Mouse (Mus musculus): Measurements from ENCODE around the gene Bcl2l2. TPM values are rescaled to one million over a fixed set of nuclear protein-coding genes. Genes with fewer than 3 reads are reported as not detected.

The Bcl2l2 gene
- polyA plus RNA-seq, 1 experiment from 2014 or later, result 4.3 TPM

DNA sequence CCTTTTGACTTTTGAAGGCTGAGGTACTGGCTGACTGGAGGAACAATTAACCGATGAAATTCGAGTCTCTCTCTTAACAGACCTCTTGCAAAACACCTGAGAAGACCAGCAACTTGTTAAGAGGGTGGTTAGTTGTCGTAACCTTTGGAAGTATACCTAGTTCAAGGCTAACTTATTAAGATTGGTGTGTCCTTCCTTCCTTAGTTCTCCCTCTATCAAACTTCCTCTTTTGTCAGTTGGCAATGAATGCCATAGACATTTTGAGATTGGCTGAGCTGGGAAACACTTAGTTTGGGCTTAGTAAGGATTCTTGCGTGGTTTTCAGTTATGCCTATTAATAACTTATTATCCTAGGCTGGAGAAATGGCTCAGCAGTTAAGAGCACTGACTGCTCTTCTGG is 15.2 kb upstream of the Bcl2l2 start:
- Histone ChIP-seq H3K27ac (replicated peaks) (no peak overlapping the region), H3K27me3 (no peaks in the 10 kb centered on the region), H3K9ac (no peak overlapping the region), H3K4me3 (no peak overlapping the region), H3K4me1 (replicated peaks) (peaks cover 9% of the 10 kb centered on the region), H3K9me3 (no peaks in the 10 kb centered on the region), H3K36me3 (no peaks in the 10 kb centered on the region; the same call in 1 of the 2 replicates), H3K4me2 (no peak overlapping the region)
- WGBS, result 88% methylated on average over 4 of the region's 4 CpGs
- ATAC-seq (ENCODE audit: low FRiP score, low read depth), result no peak

DNA sequence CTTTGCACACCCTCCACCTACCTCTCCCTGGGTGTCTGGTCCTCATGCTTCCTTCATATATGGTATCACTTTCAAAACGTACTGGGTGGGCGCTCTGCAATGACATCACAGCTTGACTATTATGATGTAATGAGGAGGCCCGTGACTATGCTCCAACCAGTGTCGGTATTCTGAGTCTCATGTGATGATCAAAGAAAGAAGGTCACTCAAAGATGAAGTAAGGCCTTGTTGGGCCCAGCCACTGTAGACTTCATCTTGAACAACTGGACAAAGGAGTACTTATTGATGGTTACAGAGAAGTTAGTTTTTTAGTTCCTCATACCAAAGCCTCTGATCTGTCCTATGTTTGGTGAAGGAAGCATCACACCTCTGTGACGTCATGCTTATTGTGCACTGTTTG is 12.3 kb upstream of the Bcl2l2 start, which contains the start of gene Homez:
Gene Homez, minus strand, starts transcription at position 101 of the 400 bp plus-strand sequence.
- no peaks in the 10 kb centered on the region for H3K9me3 ChIP-seq
- no peak within 1 kb of the TSS for H3K4me3 ChIP-seq
- peaks cover 11% of the 10 kb centered on the region for H3K4me1 ChIP-seq (replicated peaks)
- WGBS, result 91% methylated on average over 5 of the region's 5 CpGs
- no peak for ATAC-seq (ENCODE audit: low FRiP score, low read depth)
- H3K27me3 ChIP-seq, result no peaks in the 10 kb centered on the region
- no peak within 1 kb of the TSS for H3K27ac ChIP-seq (replicated peaks)
- no peak within 1 kb of the TSS for H3K9ac ChIP-seq
- no peaks in the 10 kb centered on the region; the same call in 1 of the 2 replicates for H3K36me3 ChIP-seq
- H3K4me2 ChIP-seq, result no peak within 1 kb of the TSS

DNA sequence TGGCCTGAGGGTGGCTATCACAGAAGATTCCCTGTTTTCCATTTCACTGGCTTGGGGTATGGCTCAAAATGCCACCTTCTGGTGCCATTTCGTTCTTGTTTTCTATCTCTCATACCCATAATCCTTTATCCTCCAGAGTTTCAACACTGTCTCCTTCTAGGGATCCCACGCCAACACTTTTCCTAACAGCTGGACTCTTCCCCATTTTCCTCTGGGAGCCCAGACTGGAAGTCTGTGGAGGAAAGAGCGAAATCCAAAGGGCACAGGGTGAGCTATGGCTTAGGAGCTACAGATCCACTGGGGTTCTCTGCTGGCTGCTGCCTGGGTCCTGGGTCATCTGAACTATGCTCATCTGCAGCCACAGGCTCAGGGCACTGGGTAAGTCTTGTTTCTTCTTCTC is 9.0 kb upstream of the Bcl2l2 start:
- H3K9ac ChIP-seq, result no peak overlapping the region
- no peak overlapping the region for H3K4me2 ChIP-seq
- H3K9me3 ChIP-seq, result no peaks in the 10 kb centered on the region
- no peaks in the 10 kb centered on the region for H3K27me3 ChIP-seq
- no peak for ATAC-seq (ENCODE audit: low FRiP score, low read depth)
- no peak overlapping the region for H3K4me3 ChIP-seq
- 90% methylated on average over 3 of the region's 3 CpGs for WGBS
- peaks cover 20% of the 10 kb centered on the region for H3K4me1 ChIP-seq (replicated peaks)
- H3K27ac ChIP-seq (replicated peaks), result no peak overlapping the region
- H3K36me3 ChIP-seq, result no peaks in the 10 kb centered on the region; the same call in 1 of the 2 replicates

DNA sequence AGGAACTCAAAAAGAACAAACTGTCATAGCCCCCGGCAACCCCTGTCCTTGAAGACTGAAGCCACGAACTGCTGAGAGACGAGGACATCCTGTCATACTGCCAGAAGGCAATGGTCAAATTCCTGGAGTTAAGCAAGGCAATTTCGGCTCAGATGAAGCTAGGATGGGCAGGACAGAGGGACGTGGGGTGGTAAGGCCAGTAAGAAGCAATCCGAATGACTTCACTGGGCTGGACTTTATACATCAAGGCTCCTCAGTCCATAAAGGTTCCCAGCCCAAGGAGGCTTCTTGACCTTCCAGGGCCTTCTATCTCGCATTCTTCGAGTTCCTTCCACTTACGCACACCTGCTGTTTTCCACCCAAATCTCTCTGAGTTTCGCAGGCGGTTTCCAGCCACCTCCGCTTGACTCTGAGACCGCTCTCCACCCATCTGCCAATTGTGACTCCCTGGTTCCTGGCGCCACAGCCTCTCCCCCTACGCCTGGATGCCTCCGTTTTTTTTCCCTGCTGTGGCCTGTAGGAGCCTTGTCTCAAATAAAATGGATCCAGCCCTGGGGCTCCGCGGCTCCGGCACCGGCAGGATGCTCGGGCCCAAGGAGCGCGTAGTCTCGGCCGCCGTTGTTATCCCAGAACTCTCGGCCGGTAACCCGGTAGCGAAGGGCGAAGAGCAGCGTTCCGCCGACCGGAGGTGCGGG is 7.2 kb upstream of the Bcl2l2 start:
- Histone ChIP-seq H3K4me3 (peak overlapping the region; percentile 81), H3K27ac (replicated peaks) (peak overlapping the region; percentile 97), H3K36me3 (no peaks in the 10 kb centered on the region; the same call in 1 of the 2 replicates), H3K4me1 (replicated peaks) (peaks cover 20% of the 10 kb centered on the region), H3K4me2 (peak overlapping the region; percentile 97), H3K9me3 (no peaks in the 10 kb centered on the region), H3K9ac (peak overlapping the region; percentile 96), H3K27me3 (no peaks in the 10 kb centered on the region)
- peak; percentile 62 for ATAC-seq (ENCODE audit: low FRiP score, low read depth)
- WGBS, result 3% methylated on average over 36 of the region's 36 CpGs

DNA sequence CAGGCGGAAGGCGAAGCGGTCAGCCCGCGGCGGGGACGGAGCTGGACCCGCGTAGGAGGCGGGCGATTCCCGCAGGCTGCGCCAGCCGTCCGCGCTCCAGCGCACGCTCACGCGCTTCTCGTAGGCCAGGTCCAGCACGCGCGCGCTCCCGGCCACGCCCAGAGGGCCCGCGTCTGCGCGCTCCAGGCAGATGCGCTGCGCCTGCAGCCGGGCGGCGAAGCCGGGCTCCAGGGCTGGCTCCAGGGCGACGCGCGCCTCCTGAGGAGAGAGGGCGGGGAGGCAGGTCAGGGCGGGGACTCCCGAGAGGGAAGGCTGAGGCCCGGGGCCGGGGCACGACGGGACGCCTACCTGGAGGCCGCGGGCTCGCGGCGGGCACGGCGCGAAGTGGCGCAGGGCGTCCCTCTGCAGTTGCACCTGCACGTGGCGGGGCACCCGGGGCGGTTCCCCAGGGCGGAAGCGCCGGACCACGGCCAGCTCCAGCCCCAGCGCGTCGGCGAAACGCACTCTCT is 6.6 kb upstream of the Bcl2l2 start:
- Histone ChIP-seq H3K4me3 (peak overlapping the region; percentile 81), H3K9me3 (no peaks in the 10 kb centered on the region), H3K4me1 (replicated peaks) (peaks cover 20% of the 10 kb centered on the region), H3K36me3 (no peaks in the 10 kb centered on the region), H3K27me3 (no peaks in the 10 kb centered on the region), H3K4me2 (peak overlapping the region; percentile 97), H3K27ac (replicated peaks) (peak overlapping the region; percentile 97), H3K9ac (peak overlapping the region; percentile 96)
- WGBS, result under 1% methylated on average over 47 of the region's 72 CpGs
- peak; percentile 92 for ATAC-seq (ENCODE audit: low FRiP score, low read depth)

DNA sequence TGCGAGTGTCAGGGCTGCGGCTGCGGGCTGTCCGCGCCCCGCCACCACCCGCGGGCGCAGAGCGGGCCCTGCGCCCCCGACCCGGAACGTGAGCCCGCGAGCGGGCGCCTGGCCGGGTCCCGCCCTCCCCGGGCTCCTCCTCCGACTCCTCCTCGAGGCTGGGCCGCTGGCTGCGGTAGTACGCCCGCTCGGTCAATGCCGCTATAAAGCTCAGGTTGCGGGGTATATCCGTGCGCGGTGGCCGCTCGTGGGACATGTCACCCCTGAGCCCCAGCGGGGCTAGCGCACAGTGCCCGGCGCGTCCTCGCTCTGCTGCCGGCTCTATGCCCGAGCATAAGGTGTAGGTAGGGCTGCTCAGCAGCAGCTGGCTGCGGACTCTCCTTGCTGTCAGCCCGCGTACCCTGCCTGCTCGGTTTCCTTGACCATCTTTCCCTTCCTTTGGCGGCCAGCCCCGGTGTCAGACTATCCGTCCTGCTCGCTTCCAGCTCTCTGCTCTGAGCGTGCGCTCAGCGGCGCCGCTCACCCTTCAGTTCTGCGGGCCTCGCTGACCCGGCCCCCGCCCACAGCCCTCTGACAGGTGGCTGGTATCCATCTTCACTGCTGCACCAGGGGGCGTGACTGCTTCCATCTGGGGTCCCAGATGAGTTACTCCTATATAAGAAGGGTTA is 6.0 kb upstream of the Bcl2l2 start, which contains the start of gene Ppp1r3e:
Gene Ppp1r3e, minus strand, starts transcription at position 503 of the 668 bp plus-strand sequence.
- Histone ChIP-seq H3K27me3 (no peaks in the 10 kb centered on the region), H3K4me1 (replicated peaks) (peaks cover 20% of the 10 kb centered on the region), H3K9ac (peak within 1 kb of the TSS; percentile 96), H3K4me2 (peak within 1 kb of the TSS; percentile 97), H3K27ac (replicated peaks) (peak within 1 kb of the TSS; percentile 97), H3K9me3 (no peaks in the 10 kb centered on the region), H3K4me3 (peak within 1 kb of the TSS; percentile 81), H3K36me3 (no peaks in the 10 kb centered on the region)
- under 1% methylated on average over 47 of the region's 61 CpGs for WGBS
- ATAC-seq (ENCODE audit: low FRiP score, low read depth), result peak; percentile 85

DNA sequence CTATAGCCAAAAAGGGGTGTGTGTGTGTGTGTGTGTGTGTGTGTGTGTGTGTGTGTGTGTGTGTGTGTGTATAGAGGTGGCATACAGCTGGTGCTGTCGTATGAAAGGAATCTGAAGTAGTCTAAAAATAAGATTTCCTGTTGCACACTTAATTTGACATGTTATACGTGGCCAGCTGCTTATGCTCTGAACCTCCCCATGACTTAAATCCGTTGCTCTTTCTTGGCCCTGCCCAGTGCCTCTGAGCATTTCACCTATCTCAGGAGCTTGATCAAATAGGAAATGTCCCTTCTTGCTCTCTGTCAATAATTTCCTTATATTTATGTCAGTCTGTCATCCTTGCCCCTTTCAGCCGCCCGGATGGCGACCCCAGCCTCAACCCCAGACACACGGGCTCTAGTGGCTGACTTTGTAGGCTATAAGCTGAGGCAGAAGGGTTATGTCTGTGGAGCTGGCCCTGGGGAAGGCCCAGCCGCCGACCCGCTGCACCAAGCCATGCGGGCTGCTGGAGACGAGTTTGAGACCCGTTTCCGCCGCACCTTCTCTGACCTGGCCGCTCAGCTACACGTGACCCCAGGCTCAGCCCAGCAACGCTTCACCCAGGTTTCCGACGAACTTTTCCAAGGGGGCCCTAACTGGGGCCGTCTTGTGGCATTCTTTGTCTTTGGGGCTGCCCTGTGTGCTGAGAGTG is 990 bp downstream of the Bcl2l2 start:
- H3K4me3 ChIP-seq, result peak overlapping the region; percentile 57
- peaks cover 30% of the 10 kb centered on the region for H3K4me1 ChIP-seq (replicated peaks)
- peak overlapping the region; percentile 79 for H3K27ac ChIP-seq (replicated peaks)
- H3K27me3 ChIP-seq, result no peaks in the 10 kb centered on the region
- peak overlapping the region; percentile 73 for H3K9ac ChIP-seq
- WGBS, result 32% methylated on average over 21 of the region's 21 CpGs
- no peaks in the 10 kb centered on the region for H3K9me3 ChIP-seq
- H3K36me3 ChIP-seq, result 0 out of 2 replicates have a peak, but pooled peaks cover 5% of the 10 kb centered on the region
- 0 out of 2 replicates have a peak, but pooled peaks have one; percentile 1 for ATAC-seq (ENCODE audit: low FRiP score, low read depth)
- H3K4me2 ChIP-seq, result peak overlapping the region; percentile 63

DNA sequence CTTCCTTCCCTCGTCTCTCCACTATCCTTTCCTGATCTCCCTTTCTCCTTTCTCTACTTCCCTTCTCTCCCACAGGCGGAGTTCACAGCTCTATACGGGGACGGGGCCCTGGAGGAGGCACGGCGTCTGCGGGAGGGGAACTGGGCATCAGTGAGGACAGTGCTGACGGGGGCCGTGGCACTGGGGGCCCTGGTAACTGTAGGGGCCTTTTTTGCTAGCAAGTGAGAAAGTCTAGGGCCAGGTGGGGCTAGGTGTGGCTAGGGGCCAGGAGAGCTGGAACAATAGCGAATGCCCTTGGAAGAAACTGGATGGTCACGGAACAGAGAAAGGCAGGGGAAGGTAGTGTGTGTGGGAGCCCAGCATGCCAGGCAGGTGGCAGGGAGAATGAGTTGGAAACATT is 2.1 kb downstream of the Bcl2l2 start:
- H3K4me3 ChIP-seq, result 0 out of 2 replicates have a peak overlapping the region, but pooled peaks have one; percentile 57
- H3K36me3 ChIP-seq, result 0 out of 2 replicates have a peak, but pooled peaks cover 5% of the 10 kb centered on the region
- peak overlapping the region; percentile 73 for H3K9ac ChIP-seq
- WGBS, result 89% methylated on average over 11 of the region's 11 CpGs
- no peaks in the 10 kb centered on the region for H3K27me3 ChIP-seq
- H3K27ac ChIP-seq (replicated peaks), result no peak overlapping the region
- peaks cover 30% of the 10 kb centered on the region for H3K4me1 ChIP-seq (replicated peaks)
- H3K4me2 ChIP-seq, result peak overlapping the region; percentile 63; the same call in 1 of the 2 replicates
- no peak for ATAC-seq (ENCODE audit: low FRiP score, low read depth)
- H3K9me3 ChIP-seq, result no peaks in the 10 kb centered on the region

DNA sequence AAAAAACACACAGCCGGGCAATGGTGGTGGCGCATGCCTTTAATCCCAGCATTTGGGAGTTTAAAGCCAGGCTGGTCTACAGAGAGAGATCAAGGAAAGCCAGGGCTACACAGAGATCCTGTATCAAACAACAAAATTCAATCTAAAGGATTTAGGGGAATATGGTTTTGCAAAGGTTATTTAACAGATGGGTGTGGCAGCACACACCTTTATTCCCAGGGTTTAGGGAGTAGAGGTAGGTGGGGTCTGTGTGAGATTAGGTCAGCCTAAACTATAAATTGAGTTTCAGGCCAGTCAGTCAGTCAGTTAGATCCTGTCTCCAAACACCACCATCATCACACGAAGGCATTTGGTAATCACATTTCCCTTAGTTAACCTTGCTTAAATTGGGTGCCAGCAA is 9.0 kb downstream of the Bcl2l2 start, which contains the start of gene Pabpn1:
Gene Pabpn1, plus strand, starts transcription at position 301 of the 400 bp plus-strand sequence.
- H3K4me3 ChIP-seq, result peak within 1 kb of the TSS; percentile 93
- H3K9me3 ChIP-seq, result no peaks in the 10 kb centered on the region
- no peak for ATAC-seq (ENCODE audit: low FRiP score, low read depth)
- H3K27ac ChIP-seq (replicated peaks), result peak within 1 kb of the TSS; percentile 89
- peak within 1 kb of the TSS; percentile 52 for H3K4me2 ChIP-seq
- H3K4me1 ChIP-seq (replicated peaks), result peaks cover 20% of the 10 kb centered on the region
- H3K9ac ChIP-seq, result peak within 1 kb of the TSS; percentile 34
- H3K36me3 ChIP-seq, result peaks cover 18% of the 10 kb centered on the region
- WGBS, result 97% methylated on average over 3 of the region's 3 CpGs
- no peaks in the 10 kb centered on the region for H3K27me3 ChIP-seq

DNA sequence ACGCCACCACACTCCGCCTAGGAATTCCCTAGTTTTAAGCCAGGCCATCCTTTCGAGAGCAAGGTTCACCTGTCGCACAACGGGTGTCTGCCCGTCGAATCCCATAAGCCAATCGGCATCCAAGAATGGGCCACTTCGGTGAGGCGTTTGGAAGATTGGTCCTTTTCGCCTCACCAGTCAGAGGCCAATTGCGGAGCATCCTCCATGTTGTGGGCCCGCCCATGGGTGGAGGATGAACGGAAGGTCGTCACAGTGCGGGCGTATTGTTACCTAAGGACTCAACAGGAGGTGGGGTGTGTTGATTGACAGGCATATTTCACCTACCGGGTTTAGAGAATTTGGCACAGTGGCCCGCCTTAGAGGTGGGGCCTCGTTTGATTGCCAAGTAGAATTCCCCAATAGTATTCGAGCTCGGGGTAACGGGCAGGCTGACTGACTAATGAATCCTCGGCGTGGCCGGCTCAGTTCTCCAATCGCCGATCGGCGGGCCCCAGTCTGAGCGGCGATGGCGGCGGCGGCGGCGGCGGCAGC is 10.5 kb downstream of the Bcl2l2 start:
- peak overlapping the region; percentile 93 for H3K4me3 ChIP-seq
- no peaks in the 10 kb centered on the region for H3K27me3 ChIP-seq
- under 1% methylated on average over 38 of the region's 38 CpGs for WGBS
- ATAC-seq (ENCODE audit: low FRiP score, low read depth), result peak; percentile 98
- H3K36me3 ChIP-seq, result peaks cover 25% of the 10 kb centered on the region
- H3K27ac ChIP-seq (replicated peaks), result peak overlapping the region; percentile 97
- H3K4me1 ChIP-seq (replicated peaks), result peaks cover 20% of the 10 kb centered on the region
- H3K9me3 ChIP-seq, result no peaks in the 10 kb centered on the region
- peak overlapping the region; percentile 99 for H3K9ac ChIP-seq
- peak overlapping the region; percentile 52 for H3K4me2 ChIP-seq

Data from hindbrain, embryonic 15.5 days (tissue).